ENCODE assay signal across 24 mouse cellular contexts in the genomic region with DNA sequence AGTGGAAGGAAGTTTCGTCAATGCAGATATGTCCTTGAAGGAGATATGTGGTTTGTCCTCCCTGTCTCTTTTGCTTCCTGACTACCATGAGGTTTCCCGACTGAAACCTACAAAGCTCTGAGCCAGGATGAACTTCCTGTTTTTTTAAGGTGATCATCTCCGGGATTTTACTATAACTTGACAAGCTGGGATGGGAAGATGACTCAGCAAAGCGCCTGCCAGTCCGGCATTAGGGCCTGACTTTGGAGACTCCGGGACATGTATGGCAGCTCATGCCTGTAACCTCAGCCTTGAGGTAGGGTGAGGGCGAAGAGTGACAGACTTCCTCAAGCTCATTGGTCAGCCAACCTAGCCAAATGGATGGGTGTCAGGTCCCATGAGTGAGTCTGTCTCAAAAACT. TPM values are rescaled to one million over a fixed set of nuclear protein-coding genes. Genes with fewer than 3 reads are reported as not detected.
A peak's percentile ranks its signal among the peaks of the same experiment; 100 is the strongest.
DNase-seq lines count a peak whose midpoint lies in the region; ATAC-seq and TF ChIP-seq lines count a peak whose summit lies in the region.
"Had no signal": no experiment of that assay in that cellular context is flagged by ENCODE, and none has a peak within 500 bp of the region (broad histone marks: within the 10 kb centered on the region; RNA-seq: fewer than 3 reads in every experiment).

No protein-coding gene starts in this region.

- H3K9ac ChIP-seq in MEL (ENCODE audit: control insufficient read depth, low read depth, low read length, poor library complexity, severe bottlenecking): no peak overlapping the region
- H3K9ac ChIP-seq in hindbrain, postnatal 0 days (replicated peaks; ENCODE audit: low read length): no peak overlapping the region
- H3K9ac ChIP-seq: embryonic facial prominence, embryonic 15.5 days; heart, embryonic 15.5 days; hindbrain, embryonic 13.5 days had no signal

- TF ChIP-seq POLR2A in thymus, adult 2 months (IDR thresholded peaks at IDR 0.05; ENCODE audit: control insufficient read depth, extremely low read depth, insufficient read depth, low read length, poor library complexity): no peak
- TF ChIP-seq POLR2A in MEL (IDR thresholded peaks at IDR 0.05; ENCODE audit: control insufficient read depth in 1 of 2, insufficient read depth in 1 of 2, low read depth in 1 of 2, low read length in 2 of 2, poor library complexity in 1 of 2): no peak

- H3K4me2 ChIP-seq in hindbrain, postnatal 0 days (ENCODE audit: low read depth, low read length): no peak overlapping the region
- H3K4me2 ChIP-seq: embryonic facial prominence, embryonic 15.5 days; heart, embryonic 15.5 days; hindbrain, embryonic 13.5 days had no signal

- WGBS in thymus, adult 2 months: 36% methylated on average over 7 of the region's 7 CpGs
- 88% methylated on average over 7 of the region's 7 CpGs for WGBS in hindbrain, postnatal 0 days
- WGBS in heart, embryonic 10.5 days: 76% methylated on average over 7 of the region's 7 CpGs

- H3K4me3 ChIP-seq in thymus, adult 2 months (ENCODE audit: control insufficient read depth, insufficient read depth, low read length): no peak overlapping the region
- H3K4me3 ChIP-seq in MEL (ENCODE audit: control insufficient read depth in 1 of 2, insufficient read depth in 1 of 2, low read depth in 2 of 2, low read length in 2 of 2): no peak overlapping the region
- no peak overlapping the region for H3K4me3 ChIP-seq in hindbrain, postnatal 0 days (ENCODE audit: low read length)
- no peak overlapping the region for H3K4me3 ChIP-seq in heart, embryonic 10.5 days
- H3K4me3 ChIP-seq: embryonic facial prominence, embryonic 15.5 days; erythroblast, embryonic 14.5 days; forebrain, embryonic 10.5 days; gastrocnemius, adult 2 months; heart, embryonic 15.5 days; hindbrain, embryonic 13.5 days had no signal

- no peaks in the 10 kb centered on the region for H3K9me3 ChIP-seq in MEL (replicated peaks; ENCODE audit: insufficient read depth, low read length)
- H3K9me3 ChIP-seq in hindbrain, postnatal 0 days (ENCODE audit: low read length): no peaks in the 10 kb centered on the region
- H3K9me3 ChIP-seq in heart, embryonic 10.5 days: no peaks in the 10 kb centered on the region
- H3K9me3 ChIP-seq: embryonic facial prominence, embryonic 15.5 days; forebrain, embryonic 10.5 days; heart, embryonic 15.5 days; hindbrain, embryonic 13.5 days had no signal

- TF ChIP-seq CTCF in thymus, adult 2 months (IDR thresholded peaks at IDR 0.05; ENCODE audit: borderline replicate concordance, control insufficient read depth, extremely low read depth, insufficient read depth, low read length, poor library complexity): no peak
- no peak for TF ChIP-seq CTCF in MEL (IDR thresholded peaks at IDR 0.05 in 2 of 3, conservative IDR thresholded peaks at IDR 0.05 in 1 of 3; ENCODE audit: control insufficient read depth in 1 of 3, insufficient read depth in 1 of 3, low read depth in 2 of 3, low read length in 3 of 3, poor library complexity in 1 of 3, severe bottlenecking in 1 of 3)
- TF ChIP-seq CTCF in hindbrain, postnatal 0 days (IDR thresholded peaks at IDR 0.05; ENCODE audit: low read depth): no peak

- DNase-seq in thymus, adult 2 months: no peak
- DNase-seq in thymus, postnatal 14 days: no peak
- peak; percentile 26 for DNase-seq in MEL (ENCODE audit: low read depth, low spot score)
- no peak for DNase-seq in hindbrain, postnatal 0 days (ENCODE audit: low spot score)
- no peak for DNase-seq in Muller cell, postnatal 12 days (ENCODE audit: inconsistent ontology term)
- no peak for DNase-seq in heart, embryonic 10.5 days (ENCODE audit: low spot score)
- DNase-seq: adrenal gland, postnatal 14 days; cerebellum, adult 11-12 months; cerebellum, adult 9-11 months; cerebellum, postnatal 36 days; embryo, embryonic 11 days; gastrocnemius, adult 2 months; gastrocnemius, postnatal 25 days; heart, adult 11 months; heart, postnatal 14 days had no signal

- no peak for TF ChIP-seq EP300 in MEL (IDR thresholded peaks at IDR 0.05; ENCODE audit: low read depth in 1 of 2, low read length in 2 of 2)

- H3K27me3 ChIP-seq in thymus, adult 2 months (ENCODE audit: control insufficient read depth, insufficient read depth, low read length): no peaks in the 10 kb centered on the region
- H3K27me3 ChIP-seq in MEL (ENCODE audit: control insufficient read depth in 1 of 2, insufficient read depth in 2 of 2, low read length in 2 of 2): no peaks in the 10 kb centered on the region; a peak in 1 of 4 replicates
- H3K27me3 ChIP-seq in hindbrain, postnatal 0 days (ENCODE audit: insufficient read depth, low read length): no peaks in the 10 kb centered on the region
- no peaks in the 10 kb centered on the region for H3K27me3 ChIP-seq in heart, embryonic 10.5 days (ENCODE audit: insufficient read depth, poor library complexity, severe bottlenecking)
- H3K27me3 ChIP-seq: CH12.LX; embryonic facial prominence, embryonic 15.5 days; heart, embryonic 15.5 days; hindbrain, embryonic 13.5 days had no signal

- H3K79me2 ChIP-seq in MEL (ENCODE audit: control insufficient read depth, insufficient read depth, low read length, poor library complexity): no peaks in the 10 kb centered on the region

- H3K4me1 ChIP-seq in thymus, adult 2 months (replicated peaks; ENCODE audit: control insufficient read depth, insufficient read depth, low read length): peaks cover 5% of the 10 kb centered on the region
- H3K4me1 ChIP-seq in MEL (ENCODE audit: control insufficient read depth in 1 of 2, insufficient read depth in 2 of 2, low read length in 2 of 2): peaks cover 0 to 13% of the 10 kb centered on the region in 2 experiments; a peak in 2 of 4 replicates
- H3K4me1 ChIP-seq in hindbrain, postnatal 0 days (ENCODE audit: insufficient read depth, low read length): no peaks in the 10 kb centered on the region
- H3K4me1 ChIP-seq in heart, embryonic 10.5 days: peaks cover 4% of the 10 kb centered on the region; the same call in 1 of the 2 replicates
- H3K4me1 ChIP-seq: forebrain, embryonic 10.5 days; heart, embryonic 15.5 days; hindbrain, embryonic 13.5 days had no signal

- peak overlapping the region; percentile 57; the same call in 1 of the 2 replicates for H3K27ac ChIP-seq in thymus, adult 2 months (ENCODE audit: control insufficient read depth, insufficient read depth, low read length)
- no peak overlapping the region for H3K27ac ChIP-seq in MEL (ENCODE audit: control insufficient read depth, low read depth, low read length)
- no peak overlapping the region for H3K27ac ChIP-seq in hindbrain, postnatal 0 days
- no peak overlapping the region for H3K27ac ChIP-seq in heart, embryonic 10.5 days
- H3K27ac ChIP-seq: embryonic facial prominence, embryonic 15.5 days; forebrain, embryonic 10.5 days; gastrocnemius, adult 2 months; heart, embryonic 15.5 days; hindbrain, embryonic 13.5 days had no signal

- TF ChIP-seq RAD21 in MEL (IDR thresholded peaks at IDR 0.05; ENCODE audit: low read depth, low read length): no peak

- ATAC-seq in megakaryocyte progenitor cell, adult 5-6 weeks (replicated peaks; ENCODE audit: poor library complexity): peak; percentile 31; the same call in 1 of the 2 replicates
- ATAC-seq in hindbrain, postnatal 0 days: no peak
- ATAC-seq: forebrain, embryonic 14.5 days; intestine, embryonic 16.5 days had no signal

- no peaks in the 10 kb centered on the region for H3K36me3 ChIP-seq in thymus, adult 2 months (ENCODE audit: control insufficient read depth, insufficient read depth, low read length)
- peaks cover 0 to 15% of the 10 kb centered on the region in 2 experiments; a peak in 2 of 4 replicates for H3K36me3 ChIP-seq in MEL (ENCODE audit: control insufficient read depth in 1 of 2, insufficient read depth in 2 of 2, low read length in 2 of 2)
- H3K36me3 ChIP-seq in hindbrain, postnatal 0 days (ENCODE audit: insufficient read depth, low read length): no peaks in the 10 kb centered on the region
- H3K36me3 ChIP-seq in heart, embryonic 10.5 days: no peaks in the 10 kb centered on the region
- H3K36me3 ChIP-seq: embryonic facial prominence, embryonic 15.5 days; forebrain, embryonic 10.5 days; heart, embryonic 15.5 days; hindbrain, embryonic 13.5 days had no signal

TF ChIP-seq in MEL, 35 proteins besides CTCF, POLR2A, EP300 and RAD21:
- TF ChIP-seq ZMIZ1 (IDR thresholded peaks at IDR 0.05; ENCODE audit: low read depth, low read length) (no peak), JUND (IDR thresholded peaks at IDR 0.05; ENCODE audit: low read depth, low read length) (no peak), TAL1 (IDR thresholded peaks at IDR 0.05; ENCODE audit: low read length) (no peak), ZNF384 (IDR thresholded peaks at IDR 0.05; ENCODE audit: low read depth, low read length) (no peak), MYB (IDR thresholded peaks at IDR 0.05; ENCODE audit: low read depth, low read length) (no peak), TCF12 (IDR thresholded peaks at IDR 0.05; ENCODE audit: low read depth, low read length) (no peak), POLR2AphosphoS5 (IDR thresholded peaks at IDR 0.05; ENCODE audit: borderline replicate concordance, low read depth, low read length) (no peak), TBP (IDR thresholded peaks at IDR 0.05; ENCODE audit: low read depth, low read length) (no peak), UBTF (IDR thresholded peaks at IDR 0.05; ENCODE audit: borderline replicate concordance, insufficient read depth, low read depth, low read length) (no peak), USF2 (IDR thresholded peaks at IDR 0.05; ENCODE audit: borderline replicate concordance in 1 of 2, insufficient read depth in 1 of 2, low read depth in 1 of 2, low read length in 2 of 2) (no peak), MXI1 (IDR thresholded peaks at IDR 0.05; ENCODE audit: low read depth, low read length) (no peak), BHLHE40 (IDR thresholded peaks at IDR 0.05; ENCODE audit: borderline replicate concordance, low read depth, low read length) (no peak), KAT2A (conservative IDR thresholded peaks at IDR 0.05; ENCODE audit: low read depth, low read length) (no peak), USF1 (IDR thresholded peaks at IDR 0.05; ENCODE audit: low read depth, low read length) (no peak)

RNA-seq across cellular contexts. Expression of gene Ube2q2, which starts 22.9 kb away (rescaled TPM):
- polyA plus RNA-seq in thymus, adult 2 months (2012; rRNA removed): 9.7 and 12.2 TPM in 2 replicates
- 17.3 and 21.7 TPM in 2 replicates for total RNA-seq in MEL (2012; rRNA removed)
- polyA plus RNA-seq in MEL (2012; ENCODE audit: insufficient read depth in 1 of 2, insufficient read length in 2 of 2, low read depth in 1 of 2, low replicate concordance in 2 of 2, missing spikeins in 1 of 2): 10 to 100 TPM in 1 of 2 experiments, not detected in 1; 23.6 TPM
- total RNA-seq in megakaryocyte progenitor cell, adult 5-6 weeks (2015): 44.4 and 46.8 TPM in 2 replicates
- 45.2 and 57.7 TPM in 2 replicates for total RNA-seq in megakaryocyte progenitor cell, adult 5-6 weeks (2017)
- total RNA-seq in hindbrain, postnatal 0 days (2014; rRNA removed): 23.5 and 24.7 TPM in 2 replicates
- 33.0 and 35.5 TPM in 2 replicates for polyA plus RNA-seq in hindbrain, postnatal 0 days (2015; fragmentation: Nextera tagmentation; extraction: Ambion mirVana)
- polyA plus RNA-seq in heart, embryonic 10.5 days (2016; fragmentation: Nextera tagmentation; extraction: Ambion mirVana): 31.3 and 32.3 TPM in 2 replicates
